Mouse (Mus musculus) embryonic facial prominence, embryonic 14.5 days (tissue): ENCODE measurements around the gene Cmtm2a. TPM values are rescaled to one million over a fixed set of nuclear protein-coding genes. Genes with fewer than 3 reads are reported as not detected.
A peak's percentile ranks its signal among the peaks of the same experiment; 100 is the strongest.

Experiments
- ATAC-seq: fragments of 200-750 bp; cut with Nextera tagmentation; 2 replicates; pipeline ENCODE4 v1.8.0; 2017; ENCODE audit warnings: low read depth, moderate number of reproducible peaks, moderate TSS enrichment
- DNase-seq: peaks from one replicate; pipeline ENCODE4 v3.0.0-alpha.2; 2015; ENCODE audit warnings: low spot score
- H3K27ac ChIP-seq: fragments of 300-500 bp; sonication (generic); replicated peaks from 2 replicates; pipeline ENCODE4 v1.5.1; 2014; ENCODE audit warnings: low read depth, mild to moderate bottlenecking, low read length, moderate library complexity
- H3K27me3 ChIP-seq: fragments of 300-500 bp; sonication (generic); replicated peaks from 2 replicates; pipeline ENCODE4 v1.6.1; 2014; ENCODE audit warnings: low read length; ENCODE audit not compliant: control insufficient read depth, insufficient read depth
- H3K36me3 ChIP-seq: fragments of 300-500 bp; sonication (generic); 2 replicates; pipeline ENCODE4 v1.6.1; 2014; ENCODE audit warnings: low read length, mixed read lengths; ENCODE audit not compliant: control insufficient read depth, insufficient read depth
- H3K4me1 ChIP-seq: fragments of 300-500 bp; sonication (generic); 2 replicates; pipeline ENCODE4 v1.6.1; 2014; ENCODE audit warnings: antibody characterized with exemption, low read length; ENCODE audit not compliant: control insufficient read depth, insufficient read depth
- H3K4me2 ChIP-seq: fragments of 300-500 bp; sonication (generic); 2 replicates; pipeline ENCODE4 v1.6.1; 2014; ENCODE audit warnings: low read depth, mild to moderate bottlenecking, low read length, moderate library complexity, mixed read lengths
- H3K4me3 ChIP-seq: fragments of 300-500 bp; sonication (generic); 2 replicates; pipeline ENCODE4 v1.5.1; 2014; ENCODE audit warnings: low read depth, mild to moderate bottlenecking, low read length
- H3K9ac ChIP-seq: fragments of 300-500 bp; sonication (generic); 2 replicates; pipeline ENCODE4 v1.6.1; 2014; ENCODE audit warnings: low read depth, mild to moderate bottlenecking, low read length, moderate library complexity, mixed read lengths
- H3K9me3 ChIP-seq: fragments of 300-500 bp; sonication (generic); 2 replicates; pipeline ENCODE4 v1.6.1; 2016; ENCODE audit warnings: low read length; ENCODE audit not compliant: control insufficient read depth
- WGBS: fragments of 180-500 bp; shearing (Covaris S2); extraction: QIAGEN DNeasy Blood & Tissue Kit; methylation state at CpG from one replicate; pipeline ENCODE4 v1.1.7; 2014; 5-methylcytosine and 5-hydroxymethylcytosine counted together
- polyA plus RNA-seq: library from polyadenylated mRNA; unstranded; fragments of >200 nt; fragmentation: Nextera tagmentation; extraction: Ambion mirVana; gene quantifications from 2 replicates; pipeline ENCODE4 v1.2.1, GENCODE M21; 2014

Gene Cmtm2a
- polyA plus RNA-seq, 1 experiment from 2014 or later: not detected

- WGBS: 65% methylated on average over 22 of the region's 22 CpGs
- Histone ChIP-seq H3K4me1 (peaks cover 13% of the 10 kb centered on the region), H3K9me3 (no peaks in the 10 kb centered on the region), H3K4me2 (peak overlapping the region; percentile 89), H3K9ac (peak overlapping the region; percentile 83), H3K27ac (no peak overlapping the region), H3K4me3 (peak overlapping the region; percentile 88), H3K36me3 (peaks cover 19% of the 10 kb centered on the region; the same call in 1 of the 2 replicates), H3K27me3 (peaks cover 3% of the 10 kb centered on the region; the same call in 1 of the 2 replicates)
- DNase-seq (peak; percentile 16), ATAC-seq (no peak)
Measured at GRCm38 (mm10) chr8:104247054-104247907, 45.7 kb downstream of the Cmtm2a start.

- no peak for DNase-seq
- Histone ChIP-seq H3K27ac (no peak overlapping the region), H3K4me3 (no peak overlapping the region), H3K9me3 (no peaks in the 10 kb centered on the region), H3K9ac (no peak overlapping the region), H3K27me3 (peaks cover 3% of the 10 kb centered on the region; the same call in 1 of the 2 replicates), H3K4me2 (no peak overlapping the region), H3K4me1 (peaks cover 8% of the 10 kb centered on the region), H3K36me3 (peaks cover 26% of the 10 kb centered on the region; the same call in 1 of the 2 replicates)
- 81% methylated on average over 4 of the region's 4 CpGs for WGBS
- ATAC-seq: no peak
Measured at GRCm38 (mm10) chr8:104246621-104247020, 46.4 kb downstream of the Cmtm2a start.

DNA sequence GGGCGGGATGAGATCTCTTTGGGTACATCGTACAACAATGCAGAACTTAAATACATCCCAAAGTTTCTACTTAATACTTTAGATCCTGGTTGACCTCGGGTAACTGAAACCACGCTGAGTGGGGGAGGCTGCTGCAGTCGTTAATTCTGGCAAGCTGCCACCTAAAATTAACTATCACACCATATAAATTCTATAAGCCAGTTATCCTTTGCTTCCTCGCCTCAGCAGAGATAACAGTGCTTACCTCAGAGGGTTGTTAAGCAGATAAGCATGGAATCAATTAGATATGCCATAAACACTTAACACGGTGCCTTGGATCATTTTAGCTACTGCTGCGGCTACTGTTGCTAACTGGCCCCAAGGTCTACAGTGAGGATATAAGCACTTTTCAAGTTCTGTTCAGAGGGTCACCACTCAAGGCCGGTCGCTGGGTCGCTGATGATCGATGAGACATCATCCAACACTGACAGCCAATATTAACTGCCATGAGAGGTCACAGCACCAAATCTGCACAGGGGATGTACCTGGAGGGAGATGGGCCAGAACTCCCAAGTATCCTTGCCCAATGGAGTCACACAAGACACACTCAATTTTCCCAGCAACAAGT, 50.8 kb downstream of the Cmtm2a start:
- ATAC-seq: no peak
- H3K4me2 ChIP-seq: no peak overlapping the region
- peaks cover 60% of the 10 kb centered on the region for H3K36me3 ChIP-seq
- no peak for DNase-seq
- no peaks in the 10 kb centered on the region for H3K4me1 ChIP-seq
- H3K27me3 ChIP-seq: no peaks in the 10 kb centered on the region
- 74% methylated on average over 12 of the region's 12 CpGs for WGBS
- no peaks in the 10 kb centered on the region for H3K9me3 ChIP-seq
- no peak overlapping the region for H3K9ac ChIP-seq
- no peak overlapping the region for H3K4me3 ChIP-seq
- H3K27ac ChIP-seq: no peak overlapping the region

GRCm38 (mm10) chr8:104239418-104239861, 53.5 kb downstream of the Cmtm2a start:
- WGBS: 85% methylated on average over 10 of the region's 10 CpGs

GRCm38 (mm10) chr8:104234573-104234972, 58.4 kb downstream of the Cmtm2a start:
- H3K4me3 ChIP-seq: no peak overlapping the region
- 0 out of 2 replicates have a peak, but pooled peaks have one; percentile 30 for ATAC-seq
- no peak overlapping the region for H3K27ac ChIP-seq
- H3K9ac ChIP-seq: no peak overlapping the region
- no peaks in the 10 kb centered on the region for H3K9me3 ChIP-seq
- H3K36me3 ChIP-seq: peaks cover 80% of the 10 kb centered on the region
- H3K4me1 ChIP-seq: no peaks in the 10 kb centered on the region
- 44% methylated on average over 6 of the region's 6 CpGs for WGBS
- no peak overlapping the region for H3K4me2 ChIP-seq
- peak; percentile 19 for DNase-seq
- no peaks in the 10 kb centered on the region for H3K27me3 ChIP-seq

More at GRCm38 (mm10) chr8:104239418-104239861, 53.5 kb downstream of the Cmtm2a start:
- Histone ChIP-seq H3K36me3 (peaks cover 73% of the 10 kb centered on the region), H3K9ac (no peak overlapping the region), H3K4me2 (no peak overlapping the region), H3K4me3 (no peak overlapping the region), H3K9me3 (no peaks in the 10 kb centered on the region), H3K27ac (no peak overlapping the region), H3K4me1 (no peaks in the 10 kb centered on the region), H3K27me3 (no peaks in the 10 kb centered on the region)
- ATAC-seq: no peak
- no peak for DNase-seq

DNA sequence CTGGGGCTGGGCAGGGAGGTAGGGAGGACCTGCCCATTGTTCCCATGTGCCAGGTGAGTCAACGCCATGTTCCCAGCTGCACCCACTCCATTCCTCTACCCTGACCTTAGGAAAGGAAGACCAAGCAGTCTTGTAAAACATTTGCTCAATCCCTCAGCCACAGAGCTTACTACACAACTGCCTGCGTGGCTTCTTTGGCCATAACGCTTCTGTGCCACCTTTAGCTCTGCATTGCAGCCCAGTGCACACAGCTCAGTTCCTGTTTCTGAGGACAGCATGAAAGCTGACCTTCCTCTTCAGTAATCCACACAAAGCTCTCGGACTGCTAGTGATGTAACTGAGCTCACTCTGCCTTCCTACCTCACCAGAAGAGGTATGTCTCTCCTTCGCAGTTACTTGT, 60.1 kb downstream of the Cmtm2a start:
- 91% methylated on average over 5 of the region's 5 CpGs for WGBS
- no peak for ATAC-seq
- H3K36me3 ChIP-seq: peaks cover 77% of the 10 kb centered on the region

GRCm38 (mm10) chr8:104232039-104232438, 60.9 kb downstream of the Cmtm2a start:
- no peaks in the 10 kb centered on the region for H3K4me1 ChIP-seq
- no peaks in the 10 kb centered on the region for H3K27me3 ChIP-seq
- no peak overlapping the region for H3K4me2 ChIP-seq
- WGBS: 98% methylated on average over 4 of the region's 4 CpGs
- no peak overlapping the region for H3K9ac ChIP-seq
- peaks cover 77% of the 10 kb centered on the region for H3K36me3 ChIP-seq
- no peak overlapping the region for H3K4me3 ChIP-seq
- H3K27ac ChIP-seq: no peak overlapping the region
- DNase-seq (no peak), ATAC-seq (no peak)
- no peaks in the 10 kb centered on the region for H3K9me3 ChIP-seq

More for the DNA sequence above, 60.1 kb downstream of the Cmtm2a start:
- H3K4me2 ChIP-seq: no peak overlapping the region
- H3K27me3 ChIP-seq: no peaks in the 10 kb centered on the region
- no peaks in the 10 kb centered on the region for H3K4me1 ChIP-seq
- no peak overlapping the region for H3K4me3 ChIP-seq
- H3K9ac ChIP-seq: no peak overlapping the region
- DNase-seq: no peak
- no peak overlapping the region for H3K27ac ChIP-seq
- H3K9me3 ChIP-seq: no peaks in the 10 kb centered on the region
